Mouse (Mus musculus): ENCODE measurements around the gene Gm12216.

DNA sequence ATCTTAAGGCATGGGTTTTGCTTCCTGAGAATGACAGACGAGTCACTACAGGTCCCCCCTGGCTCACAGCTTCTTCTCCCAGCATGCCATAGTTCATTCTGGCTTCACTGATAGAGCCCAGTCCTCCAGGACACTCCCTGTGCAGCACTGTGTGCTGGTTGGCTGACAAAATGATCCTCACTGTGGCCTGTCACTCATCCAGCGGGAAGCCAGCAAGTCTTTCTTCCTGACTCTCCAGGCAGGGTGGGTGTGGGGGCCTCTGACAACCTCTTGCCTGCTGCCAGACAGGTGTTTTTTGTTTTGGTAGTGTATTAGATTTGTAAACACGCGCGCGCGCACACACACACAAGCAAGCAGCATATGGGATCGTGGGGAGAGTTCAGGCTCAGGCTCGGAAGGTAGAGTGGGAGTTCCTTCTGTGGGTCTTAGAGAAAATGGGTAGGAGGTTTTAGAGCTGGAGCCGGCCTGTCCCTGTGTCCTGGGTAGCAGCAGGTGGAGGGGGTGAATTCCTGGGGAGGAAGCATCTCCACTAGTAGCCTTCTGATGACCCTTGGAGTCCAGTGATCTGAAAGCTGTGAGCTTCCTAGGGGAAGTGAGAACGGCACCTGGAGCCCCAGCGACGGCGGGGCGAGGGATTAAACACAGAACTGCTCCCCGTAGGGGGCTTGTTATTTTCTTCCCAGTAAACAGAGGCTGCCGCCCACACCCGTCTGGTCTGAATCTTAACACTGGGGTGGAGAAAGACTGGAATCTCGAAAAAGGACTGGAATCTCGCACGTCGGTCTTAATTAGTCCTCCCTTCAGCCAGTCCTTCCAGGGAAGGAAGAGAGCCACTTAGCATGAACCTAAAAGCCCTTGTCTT lies 99.3 kb downstream of the Gm12216 start:
- no peak for TF ChIP-seq POLR2A (IDR thresholded peaks at IDR 0.05; ENCODE audit: extremely low read depth, insufficient read depth, low read length)
- TF ChIP-seq CTCF (IDR thresholded peaks at IDR 0.05; ENCODE audit: extremely low read depth, insufficient read depth, low read length): no peak
